Mouse (Mus musculus): ENCODE measurements around the gene Fbxl17.

Fbxl17 gene

GRCm38 (mm10) chr17:63402741-63403681, 96.8 kb downstream of the Fbxl17 start:
- DNase-seq (ENCODE audit: low spot score in 2 of 2): no peak

DNA sequence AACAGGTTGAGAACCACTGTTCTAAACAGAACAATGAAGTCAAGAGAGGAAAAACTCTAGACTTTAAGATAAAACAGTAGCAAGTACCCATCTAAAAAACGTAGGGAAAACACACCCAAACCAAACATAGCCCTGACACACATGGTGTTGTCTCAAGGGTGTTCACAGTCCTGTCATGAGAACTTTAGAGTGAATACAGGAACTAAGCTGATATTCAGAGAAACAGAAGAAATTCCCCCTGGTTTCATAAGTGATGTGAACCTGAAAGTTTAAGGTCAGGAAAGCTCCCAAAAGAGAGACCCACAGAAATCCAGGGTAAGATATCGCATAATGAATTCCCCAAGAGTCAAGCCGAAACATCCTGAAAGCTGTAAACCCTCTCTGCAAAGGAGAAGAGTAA, 97.6 kb downstream of the Fbxl17 start:
- no peak for DNase-seq (ENCODE audit: low spot score in 2 of 2)

GRCm38 (mm10) chr17:63400640-63401039, 99.2 kb downstream of the Fbxl17 start:
- no peak for DNase-seq (ENCODE audit: low spot score in 2 of 2)

GRCm38 (mm10) chr17:63399816-63400215, 100.0 kb downstream of the Fbxl17 start:
- DNase-seq (ENCODE audit: low spot score in 2 of 2): no peak

- no peak for DNase-seq (ENCODE audit: low spot score in 2 of 2)
These were observed 108.3 kb downstream of the Fbxl17 start for GRCm38 (mm10) chr17:63391506-63391905.

- no peak for DNase-seq (ENCODE audit: low spot score in 2 of 2)
These were observed 108.9 kb downstream of the Fbxl17 start for GRCm38 (mm10) chr17:63390951-63391350.

DNA sequence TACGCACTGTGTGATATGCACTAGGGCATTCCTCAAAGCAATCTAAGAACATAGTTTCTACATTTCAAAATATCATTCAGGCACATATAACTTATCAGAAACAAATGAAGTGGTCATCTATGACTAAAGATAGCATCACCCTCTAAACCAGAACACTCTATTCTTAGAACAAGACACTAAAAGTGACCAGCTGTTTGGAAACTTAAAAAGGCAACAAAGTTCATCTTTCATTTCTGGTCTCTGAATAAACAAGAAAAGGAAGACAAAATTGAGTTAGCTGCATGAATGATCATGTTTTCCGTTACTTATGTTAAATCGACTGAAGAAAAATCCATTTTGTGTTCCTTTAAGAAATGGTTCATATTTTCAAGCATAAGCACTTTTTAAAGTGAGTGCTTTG, 128.8 kb downstream of the Fbxl17 start:
- DNase-seq (ENCODE audit: low spot score in 2 of 2): no peak

DNA sequence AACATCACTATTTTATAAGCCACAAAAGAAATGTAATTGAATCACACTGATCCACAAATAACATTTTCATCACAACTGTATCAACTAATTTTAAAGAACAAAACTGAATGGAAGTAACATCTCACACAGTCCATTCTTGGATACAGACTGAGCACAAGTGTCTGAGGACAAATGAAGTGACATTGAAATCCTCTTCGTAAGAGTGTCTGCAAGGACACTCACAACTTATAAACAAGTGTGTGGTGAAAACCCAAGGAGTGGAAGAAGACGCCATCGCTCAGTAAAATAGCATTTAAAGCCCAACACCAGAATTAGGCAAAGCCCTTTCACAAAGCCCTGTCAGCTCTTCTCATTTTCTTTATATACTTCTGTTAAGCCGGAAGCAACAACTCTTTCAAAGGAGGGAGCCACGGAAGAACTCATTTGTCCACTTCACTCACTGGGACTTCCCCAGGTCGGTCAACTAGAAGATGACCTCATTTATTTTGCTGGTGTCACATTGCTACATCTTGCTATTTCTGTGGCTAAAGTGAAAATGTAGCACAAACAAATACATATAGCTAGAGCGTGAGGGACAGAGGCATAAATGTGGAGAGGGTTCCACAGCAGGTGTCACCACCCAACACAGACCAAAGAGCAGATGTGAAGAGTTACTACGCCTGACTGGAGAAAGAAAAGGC, 130.0 kb downstream of the Fbxl17 start:
- no peak for DNase-seq (ENCODE audit: low spot score in 2 of 2)

DNA sequence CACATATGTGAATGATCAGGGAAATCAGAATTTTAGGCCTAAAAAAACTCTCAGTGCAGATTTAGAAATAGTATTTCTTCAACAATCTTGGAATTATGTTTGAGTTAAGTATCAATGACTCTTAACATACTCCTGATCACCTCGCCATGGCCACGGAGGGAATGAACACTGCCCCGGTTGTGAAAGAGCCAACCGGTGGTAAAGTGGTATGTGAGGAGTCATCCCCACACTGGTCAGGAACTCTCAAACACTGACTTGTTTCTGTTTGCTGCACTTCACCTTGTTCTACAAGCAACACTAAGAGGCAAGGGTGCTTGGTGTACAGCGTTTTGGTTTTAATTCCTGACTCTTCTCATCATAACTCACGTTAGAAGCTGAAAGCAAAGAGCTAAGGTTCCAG, 132.3 kb downstream of the Fbxl17 start:
- no peak for DNase-seq (ENCODE audit: low spot score in 2 of 2)

DNA sequence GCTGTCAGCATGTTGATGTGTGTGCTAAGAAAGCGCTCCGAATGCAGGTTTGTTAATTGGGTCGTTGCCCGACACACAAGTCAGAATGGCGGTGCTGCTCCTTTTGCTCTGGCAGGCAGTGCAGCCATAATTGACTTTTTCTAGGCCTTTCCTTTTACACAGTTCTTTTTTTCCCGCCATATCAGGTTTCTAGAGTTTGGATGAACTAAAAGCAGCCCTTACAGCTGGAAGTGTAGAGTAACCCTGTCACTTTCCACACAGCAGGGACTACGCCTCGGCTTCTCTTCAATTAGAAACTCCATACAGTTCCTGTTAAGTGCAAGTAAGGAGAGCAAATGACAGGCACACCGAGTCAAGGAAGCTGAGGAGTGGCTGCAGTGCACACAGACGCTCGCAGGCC, 133.8 kb downstream of the Fbxl17 start:
- no peak for DNase-seq (ENCODE audit: low spot score in 2 of 2)

- no peak for DNase-seq (ENCODE audit: low spot score in 2 of 2)
These were observed 135.2 kb downstream of the Fbxl17 start for GRCm38 (mm10) chr17:63364605-63365004.

- DNase-seq (ENCODE audit: low spot score in 2 of 2): no peak
These were observed 137.6 kb downstream of the Fbxl17 start for GRCm38 (mm10) chr17:63362196-63362595.

DNA sequence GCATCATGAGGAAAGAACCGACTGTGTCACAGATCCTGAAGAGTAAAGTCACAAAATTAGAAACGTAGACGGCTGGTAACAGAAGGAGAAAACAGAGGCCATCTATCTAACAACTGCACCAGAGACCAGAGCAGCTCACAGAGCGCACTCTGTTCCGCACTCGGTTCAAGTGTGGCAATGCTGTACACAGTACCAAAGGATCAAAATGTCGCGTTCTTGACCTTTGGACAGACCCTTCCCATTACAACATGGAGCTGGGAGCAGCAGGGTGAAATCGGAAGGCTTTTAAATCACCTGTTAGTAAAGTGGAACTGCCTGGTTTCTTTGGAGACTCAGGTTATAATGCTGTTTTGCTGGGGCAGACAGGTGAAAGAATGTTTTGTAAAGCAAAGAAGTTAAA, 138.1 kb downstream of the Fbxl17 start:
- no peak for DNase-seq (ENCODE audit: low spot score in 2 of 2)

DNA sequence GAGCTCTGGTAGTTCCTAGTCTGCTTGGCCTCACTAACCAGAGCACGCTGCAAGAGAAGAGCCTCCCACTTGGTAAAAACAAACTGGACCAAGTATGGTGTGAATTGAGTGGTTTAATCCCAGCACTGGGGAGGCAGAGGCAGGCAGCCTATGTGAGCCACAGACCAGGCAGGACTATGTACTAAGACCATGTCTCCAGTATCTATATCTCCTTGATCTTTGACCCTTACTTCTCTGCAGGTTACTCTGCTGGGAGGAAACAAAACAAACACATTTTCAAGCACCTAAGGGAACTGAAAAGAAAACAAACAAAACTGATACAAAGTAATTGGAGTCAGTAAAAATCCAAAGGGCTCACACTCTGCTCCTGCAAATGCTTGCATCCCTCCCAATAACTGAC, 141.0 kb downstream of the Fbxl17 start:
- DNase-seq (ENCODE audit: low spot score in 2 of 2): no peak

GRCm38 (mm10) chr17:63356202-63356601, 143.6 kb downstream of the Fbxl17 start:
- no peak for DNase-seq (ENCODE audit: low spot score in 2 of 2)

DNA sequence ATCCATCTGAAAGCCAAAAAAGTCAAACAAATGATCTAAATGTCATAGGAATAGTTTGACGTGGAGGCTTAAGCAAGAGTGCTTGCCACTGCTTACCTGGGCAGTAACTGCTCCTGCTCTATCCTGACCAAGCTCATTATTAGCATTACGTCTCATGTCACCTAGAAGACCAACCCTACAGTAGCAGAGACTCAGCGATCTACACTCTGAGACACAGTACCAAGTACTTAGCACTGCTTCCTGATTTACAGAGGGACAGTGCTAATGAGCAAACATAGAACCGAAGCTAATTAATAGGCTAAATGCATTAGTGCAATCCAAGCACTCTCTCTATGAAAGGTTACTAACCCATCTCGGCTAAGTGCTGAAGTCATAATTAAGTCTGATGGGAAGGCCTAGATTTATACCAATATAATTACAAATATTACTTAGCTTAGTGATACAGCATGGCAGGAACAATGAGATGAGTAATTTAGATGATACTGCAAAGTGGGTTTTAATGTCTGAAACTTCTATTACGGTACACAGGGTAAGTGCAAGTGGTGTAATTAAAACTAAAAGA, 147.1 kb downstream of the Fbxl17 start:
- DNase-seq (ENCODE audit: low spot score in 2 of 2): no peak

- DNase-seq (ENCODE audit: low spot score in 2 of 2): no peak
These were observed 148.1 kb downstream of the Fbxl17 start for GRCm38 (mm10) chr17:63351682-63352081.

DNA sequence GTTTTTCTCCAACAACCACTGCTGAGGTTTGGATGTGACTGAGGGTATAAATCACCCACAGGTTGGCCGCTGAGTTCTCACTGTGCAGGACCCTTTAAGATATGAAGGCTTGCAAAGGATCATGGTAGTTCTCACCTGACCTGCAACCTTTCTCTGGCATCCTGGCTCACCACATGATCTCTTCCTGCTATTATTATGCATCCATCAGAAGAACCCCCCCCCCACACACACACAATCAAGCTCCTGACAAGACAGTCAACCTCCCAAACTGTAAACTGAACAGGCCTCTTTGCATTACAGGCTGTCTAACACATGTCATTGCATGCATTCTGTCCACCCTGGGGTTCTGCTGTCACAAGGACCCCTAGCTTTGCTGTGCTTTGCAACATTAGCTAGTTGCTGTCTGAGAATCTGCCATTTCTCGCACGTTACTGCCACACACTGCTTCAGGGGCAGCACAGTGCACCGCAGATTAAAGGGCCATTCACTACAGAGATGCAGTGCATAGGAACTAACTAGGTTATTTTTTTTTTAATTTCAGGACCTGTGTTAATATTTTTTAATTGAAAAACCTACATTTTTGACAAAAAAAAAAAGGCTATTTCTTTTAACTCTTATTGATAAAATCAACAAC, 148.8 kb downstream of the Fbxl17 start:
- no peak for DNase-seq (ENCODE audit: low spot score in 2 of 2)

DNA sequence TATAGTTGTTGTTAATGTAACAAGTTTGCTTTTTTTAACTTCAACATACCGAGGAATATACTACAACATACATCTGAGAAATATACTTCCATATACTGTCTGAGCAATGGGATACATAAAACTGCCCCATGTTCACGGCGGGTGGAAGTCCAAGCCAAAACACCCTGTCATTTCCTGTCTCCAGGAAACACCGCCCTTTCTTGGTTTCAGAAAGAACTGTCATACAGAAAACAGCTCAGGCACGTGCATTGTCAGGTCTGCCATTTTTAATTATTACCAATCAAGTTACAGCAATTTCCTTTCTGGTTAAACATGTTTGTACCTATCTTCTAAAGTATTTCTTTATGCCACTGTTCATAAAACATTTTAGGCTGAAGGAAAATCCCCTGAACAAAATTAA, 155.7 kb downstream of the Fbxl17 start:
- no peak for DNase-seq (ENCODE audit: low spot score in 2 of 2)

- DNase-seq (ENCODE audit: low spot score in 2 of 2): no peak
These were observed 156.7 kb downstream of the Fbxl17 start for GRCm38 (mm10) chr17:63343076-63343475.

DNA sequence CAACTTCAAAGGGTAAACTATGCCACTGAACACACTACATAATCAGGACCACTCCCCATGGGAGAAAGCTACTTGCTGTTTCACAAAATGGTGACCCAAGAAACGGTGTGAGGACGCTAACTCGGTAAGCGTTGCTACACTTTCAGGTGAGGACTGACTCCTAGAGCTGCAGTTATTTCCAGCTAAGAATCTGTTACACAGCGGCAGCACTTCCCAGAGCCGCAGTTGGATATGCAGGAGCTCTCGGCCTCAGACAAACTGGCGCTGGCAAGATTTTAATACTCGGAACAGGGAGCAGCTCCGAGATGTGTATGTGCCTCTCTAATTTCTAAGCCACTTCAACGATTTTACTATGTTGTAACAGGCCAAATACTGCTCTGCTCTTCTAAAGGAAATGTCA, 157.4 kb downstream of the Fbxl17 start:
- DNase-seq (ENCODE audit: low spot score in 2 of 2): no peak

DNA sequence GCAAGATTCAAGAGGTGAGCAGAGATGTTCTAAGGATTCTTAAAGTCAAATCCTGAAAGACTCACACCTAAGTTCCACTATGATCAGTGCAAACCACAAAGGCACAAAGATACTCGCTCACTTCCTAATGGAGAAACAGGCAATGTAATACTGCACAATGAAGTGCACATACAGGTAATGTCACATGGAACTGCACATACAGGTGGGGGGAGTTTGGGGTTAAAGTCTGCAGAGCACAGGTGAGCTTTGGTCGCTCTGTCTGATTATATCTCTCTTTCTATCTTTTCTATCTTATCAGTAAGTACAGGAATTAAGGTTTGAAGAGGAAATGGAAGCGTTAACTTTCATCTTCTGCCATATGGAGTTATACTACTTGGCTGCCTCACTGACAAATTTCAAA, 158.6 kb downstream of the Fbxl17 start:
- no peak for DNase-seq (ENCODE audit: low spot score in 2 of 2)

All from urinary bladder, postnatal 36 days (tissue).